Mouse (Mus musculus) lung, embryonic 14.5 days (tissue): ENCODE data around the gene Pnmal1. TPM values are rescaled to one million over a fixed set of nuclear protein-coding genes. Genes with fewer than 3 reads are reported as not detected.

Source experiments
- ATAC-seq: fragments of 200-750 bp; cut with Nextera tagmentation; 2 replicates; pipeline ENCODE4 v1.8.0; 2017; ENCODE audit warnings: mild to moderate bottlenecking, moderate TSS enrichment, moderate library complexity; ENCODE audit not compliant: insufficient read depth
- DNase-seq: peaks from one replicate; pipeline ENCODE4 v3.0.0-alpha.2; 2015
- H3K27ac ChIP-seq: fragments of 300-500 bp; sonication (generic); 2 replicates; pipeline ENCODE4 v1.5.1; 2014; ENCODE audit warnings: low read depth, mild to moderate bottlenecking, moderate library complexity
- H3K27me3 ChIP-seq: fragments of 300-500 bp; sonication (generic); 2 replicates; pipeline ENCODE4 v1.6.1; 2014; ENCODE audit warnings: low read length, control low read depth; ENCODE audit not compliant: insufficient read depth
- H3K36me3 ChIP-seq: fragments of 300-500 bp; sonication (generic); 2 replicates; pipeline ENCODE4 v1.6.1; 2014; ENCODE audit warnings: control low read depth; ENCODE audit not compliant: insufficient read depth
- H3K4me1 ChIP-seq: fragments of 300-500 bp; sonication (generic); 2 replicates; pipeline ENCODE4 v1.6.1; 2014; ENCODE audit warnings: antibody characterized with exemption, control low read depth; ENCODE audit not compliant: insufficient read depth
- H3K4me2 ChIP-seq: fragments of 300-500 bp; sonication (generic); 2 replicates; pipeline ENCODE4 v1.6.1; 2014; ENCODE audit warnings: mild to moderate bottlenecking
- H3K4me3 ChIP-seq: fragments of 300-500 bp; sonication (generic); 2 replicates; pipeline ENCODE4 v1.5.1; 2014; ENCODE audit warnings: low read depth, low read length
- H3K9ac ChIP-seq: fragments of 300-500 bp; sonication (generic); 2 replicates; pipeline ENCODE4 v1.6.1; 2014
- H3K9me3 ChIP-seq: fragments of 300-500 bp; sonication (generic); 2 replicates; pipeline ENCODE4 v1.6.1; 2016; ENCODE audit warnings: low read depth, low read length, control low read depth
- CTCF ChIP-seq: IDR thresholded peaks from 2 replicates; pipeline ENCODE4 v1.5.1; 2016; ENCODE audit warnings: antibody characterized with exemption, low read depth
- WGBS: fragments of 180-500 bp; shearing (Covaris S2); extraction: QIAGEN DNeasy Blood & Tissue Kit; methylation state at CpG from one replicate; pipeline ENCODE4 v1.1.7; 2014; 5-methylcytosine and 5-hydroxymethylcytosine counted together
- polyA plus RNA-seq: library from polyadenylated mRNA; unstranded; fragments of >200 nt; fragmentation: Nextera tagmentation; extraction: Ambion mirVana; gene quantifications from 2 replicates; pipeline ENCODE4 v1.2.1, GENCODE M21; 2014

The Pnmal1 gene
- polyA plus RNA-seq, 1 experiment from 2014 or later, result 0.11 TPM

DNA sequence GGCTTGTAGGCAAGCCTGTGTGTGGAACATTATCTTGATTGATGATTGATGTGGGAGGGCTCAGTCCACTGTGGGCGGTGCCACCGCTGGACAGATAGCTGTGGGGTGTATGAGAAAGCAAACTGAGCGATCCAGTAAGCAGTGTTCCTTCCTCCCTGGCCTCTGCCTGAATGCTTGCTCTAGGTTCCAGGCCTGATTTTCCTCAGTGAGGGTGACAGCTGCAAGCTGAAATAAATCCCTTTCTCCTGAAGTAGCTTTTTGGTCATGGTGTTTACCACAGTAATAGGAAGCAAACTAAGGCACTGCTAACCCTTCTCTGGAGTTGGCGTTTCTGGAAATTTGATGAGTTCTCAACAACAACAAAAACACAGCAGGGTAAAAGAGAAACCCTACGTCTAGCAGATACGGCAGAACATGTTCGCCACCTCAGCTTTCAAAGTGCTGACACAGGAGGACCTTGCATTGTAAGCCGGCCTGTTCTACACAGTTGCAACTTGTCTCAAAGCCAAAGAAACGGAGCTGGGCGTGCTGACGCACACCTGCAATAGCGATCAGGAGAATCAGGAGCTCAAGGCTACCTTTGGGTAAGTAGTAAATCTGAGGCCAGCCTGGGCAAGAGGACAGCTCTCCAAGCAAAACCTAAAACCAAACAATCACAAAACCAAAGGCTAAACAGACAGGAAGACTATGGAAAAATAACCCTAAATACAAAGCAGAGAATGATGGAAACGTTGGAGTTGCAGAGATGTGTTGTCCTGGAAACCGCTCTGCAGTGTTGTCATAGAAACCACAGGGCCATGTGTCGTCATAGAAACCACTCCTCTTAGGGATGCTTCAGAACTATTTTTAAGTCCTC lies 2.8 kb upstream of the Pnmal1 start:
- no peaks in the 10 kb centered on the region for H3K4me1 ChIP-seq
- 66% methylated on average over 15 of the region's 15 CpGs for WGBS

DNA sequence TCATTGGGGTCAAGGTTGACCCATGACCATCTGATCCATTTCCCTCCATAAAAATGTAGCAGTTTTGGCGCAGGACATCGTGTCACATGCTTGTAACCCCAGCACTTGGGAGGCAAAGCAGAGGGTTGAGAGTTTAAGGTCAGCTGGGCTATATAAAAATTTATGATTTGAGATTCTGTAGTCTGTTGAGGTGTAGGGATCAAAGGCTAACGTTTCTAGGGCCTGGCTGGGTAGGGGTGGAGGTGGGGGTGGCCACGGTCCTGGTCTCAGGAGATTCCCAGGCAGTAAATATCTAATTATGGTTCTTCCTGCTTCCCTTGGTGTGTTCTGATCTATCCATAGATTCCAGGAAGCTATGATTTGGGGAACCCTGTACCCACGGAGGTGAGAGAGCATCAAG lies 2.2 kb downstream of the Pnmal1 start:
- Histone ChIP-seq H3K4me2 (no peak overlapping the region), H3K36me3 (no peaks in the 10 kb centered on the region), H3K27me3 (0 out of 2 replicates have a peak, but pooled peaks cover 6% of the 10 kb centered on the region), H3K4me3 (no peak overlapping the region), H3K4me1 (no peaks in the 10 kb centered on the region), H3K27ac (no peak overlapping the region), H3K9me3 (no peaks in the 10 kb centered on the region), H3K9ac (no peak overlapping the region)
- WGBS, result 67% methylated on average over 5 of the region's 5 CpGs
- no peak for TF ChIP-seq CTCF
- ATAC-seq (no peak), DNase-seq (no peak)

More for the DNA sequence above, 2.8 kb upstream of the Pnmal1 start:
- Histone ChIP-seq H3K9ac (no peak overlapping the region), H3K4me2 (no peak overlapping the region), H3K27me3 (0 out of 2 replicates have a peak, but pooled peaks cover 6% of the 10 kb centered on the region), H3K9me3 (no peaks in the 10 kb centered on the region), H3K36me3 (no peaks in the 10 kb centered on the region), H3K27ac (no peak overlapping the region), H3K4me3 (no peak overlapping the region)
- no peak for DNase-seq
- no peak for ATAC-seq
- TF ChIP-seq CTCF, result no peak

DNA sequence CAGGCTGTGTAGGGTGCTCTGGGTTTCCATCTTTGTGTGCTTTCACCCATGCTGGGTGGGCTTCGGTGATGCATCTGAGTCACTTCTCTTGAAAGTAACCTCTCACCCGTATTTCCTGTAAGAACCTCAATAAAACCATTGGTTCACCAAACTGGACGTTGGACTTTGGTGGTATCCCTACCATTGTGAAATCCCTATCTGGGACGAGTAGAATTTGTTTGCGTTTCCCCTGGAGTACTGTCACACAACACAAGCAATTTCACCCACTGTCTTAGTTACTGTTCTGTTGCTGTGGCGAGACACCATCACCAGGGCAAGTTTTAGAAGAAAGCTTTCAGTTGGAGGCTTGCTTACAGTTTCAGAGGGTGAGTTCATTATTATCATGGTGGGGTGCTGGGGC lies 8.9 kb downstream of the Pnmal1 start:
- DNase-seq (no peak), ATAC-seq (no peak)
- H3K9me3 ChIP-seq, result no peaks in the 10 kb centered on the region
- no peaks in the 10 kb centered on the region for H3K27me3 ChIP-seq
- no peak overlapping the region for H3K27ac ChIP-seq
- H3K9ac ChIP-seq, result no peak overlapping the region
- no peak for TF ChIP-seq CTCF
- 78% methylated on average over 6 of the region's 6 CpGs for WGBS
- H3K4me2 ChIP-seq, result no peak overlapping the region
- H3K4me3 ChIP-seq, result no peak overlapping the region
- no peaks in the 10 kb centered on the region for H3K4me1 ChIP-seq
- no peaks in the 10 kb centered on the region for H3K36me3 ChIP-seq

DNA sequence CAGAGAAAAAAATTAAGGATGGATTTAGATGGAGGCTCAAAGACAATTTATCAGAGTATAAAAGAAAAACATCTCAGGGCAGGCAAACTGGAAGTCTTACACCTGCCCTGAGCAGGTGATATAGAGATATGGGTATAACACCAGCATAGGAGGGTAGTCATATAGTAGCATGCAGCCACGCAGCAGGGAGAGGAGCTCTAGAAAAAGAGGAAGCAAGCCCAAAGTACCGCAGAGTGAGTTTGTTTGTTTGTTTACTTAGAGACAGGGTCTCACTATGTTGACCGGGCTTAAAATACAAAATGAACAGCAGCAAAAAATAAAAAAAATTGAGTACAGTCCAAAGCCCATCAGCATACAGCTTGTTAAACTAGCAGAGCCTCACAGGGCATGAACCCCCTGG lies 11.7 kb downstream of the Pnmal1 start:
- no peaks in the 10 kb centered on the region for H3K36me3 ChIP-seq
- no peak for TF ChIP-seq CTCF
- H3K4me3 ChIP-seq, result no peak overlapping the region
- no peak overlapping the region for H3K9ac ChIP-seq
- H3K9me3 ChIP-seq, result no peaks in the 10 kb centered on the region
- no peak overlapping the region for H3K4me2 ChIP-seq
- 57% methylated on average over 3 of the region's 3 CpGs for WGBS
- ATAC-seq (no peak), DNase-seq (no peak)
- no peaks in the 10 kb centered on the region for H3K27me3 ChIP-seq
- no peaks in the 10 kb centered on the region for H3K4me1 ChIP-seq
- H3K27ac ChIP-seq, result no peak overlapping the region

DNA sequence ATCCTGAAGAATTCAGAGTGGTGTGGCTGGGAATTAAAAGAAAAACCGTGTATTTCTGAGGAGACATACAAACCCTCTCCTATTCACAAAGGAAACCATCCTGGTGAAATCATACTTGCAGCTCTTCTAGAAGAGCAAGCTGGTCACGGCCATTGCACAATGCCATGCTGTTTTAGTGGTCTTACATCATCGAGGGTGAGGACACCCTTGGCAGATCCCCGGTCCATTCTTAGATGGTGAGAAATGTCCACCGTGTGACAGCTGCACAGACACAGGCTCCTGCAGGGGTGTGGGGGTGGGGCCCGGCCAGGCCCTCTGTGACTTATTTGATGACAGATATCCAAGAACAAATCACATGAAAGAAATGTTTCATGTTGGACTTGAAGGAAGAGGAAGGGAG lies 14.5 kb downstream of the Pnmal1 start:
- Histone ChIP-seq H3K4me2 (no peak overlapping the region), H3K9me3 (no peaks in the 10 kb centered on the region), H3K27ac (no peak overlapping the region), H3K36me3 (no peaks in the 10 kb centered on the region), H3K9ac (no peak overlapping the region), H3K4me1 (no peaks in the 10 kb centered on the region), H3K27me3 (no peaks in the 10 kb centered on the region), H3K4me3 (no peak overlapping the region)
- ATAC-seq (peak; percentile 83), DNase-seq (peak; percentile 73)
- 38% methylated on average over 6 of the region's 6 CpGs for WGBS
- no peak for TF ChIP-seq CTCF

DNA sequence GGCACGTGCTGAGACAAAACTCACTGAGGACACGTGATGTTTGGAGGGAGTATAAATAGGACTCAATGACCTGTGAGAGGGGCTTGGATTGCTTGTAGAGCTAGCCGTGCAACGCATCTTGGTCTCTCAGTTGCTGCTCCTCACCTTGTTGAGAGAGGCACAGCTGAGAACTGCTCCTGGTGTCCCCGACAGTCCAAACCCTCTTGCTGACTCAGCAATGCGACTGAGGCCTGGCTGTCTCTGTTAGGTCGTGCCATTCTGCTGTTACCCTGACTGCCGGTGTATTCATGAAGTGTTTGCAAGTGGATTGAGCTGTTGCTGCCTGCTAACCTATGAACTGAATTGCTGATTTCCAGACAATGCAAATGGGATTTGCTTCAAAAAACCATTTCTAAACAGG lies 16.8 kb downstream of the Pnmal1 start:
- TF ChIP-seq CTCF, result no peak
- H3K4me3 ChIP-seq, result no peak overlapping the region
- no peak overlapping the region for H3K4me2 ChIP-seq
- no peaks in the 10 kb centered on the region for H3K27me3 ChIP-seq
- ATAC-seq (no peak), DNase-seq (no peak)
- no peak overlapping the region; the same call in 1 of the 2 replicates for H3K9ac ChIP-seq
- H3K27ac ChIP-seq, result no peak overlapping the region
- no peaks in the 10 kb centered on the region for H3K4me1 ChIP-seq
- WGBS, result 47% methylated on average over 8 of the region's 8 CpGs
- no peaks in the 10 kb centered on the region for H3K36me3 ChIP-seq
- H3K9me3 ChIP-seq, result no peaks in the 10 kb centered on the region

DNA sequence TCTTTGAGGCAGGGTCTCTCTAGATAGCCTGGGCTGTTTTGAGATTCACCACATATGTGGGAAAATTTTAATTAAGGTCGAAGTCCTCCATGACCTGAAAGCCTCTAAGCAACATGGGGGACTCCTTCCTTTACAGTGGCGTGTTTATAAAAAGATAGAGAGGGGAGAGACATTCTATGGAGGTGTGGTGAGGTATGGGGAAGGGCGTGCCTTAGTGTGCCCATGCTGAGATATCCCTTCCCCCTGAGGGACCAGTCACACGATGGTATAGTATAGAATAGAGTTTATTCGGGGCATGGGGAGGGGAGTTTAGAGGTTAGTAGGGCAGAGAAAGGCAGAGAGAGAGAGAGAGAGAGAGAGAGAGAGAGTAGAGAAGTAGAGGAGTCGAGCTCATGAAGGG lies 18.7 kb downstream of the Pnmal1 start:
- H3K9me3 ChIP-seq, result no peaks in the 10 kb centered on the region
- no peak overlapping the region for H3K27ac ChIP-seq
- no peaks in the 10 kb centered on the region for H3K27me3 ChIP-seq
- H3K4me1 ChIP-seq, result peaks cover 3% of the 10 kb centered on the region; the same call in 1 of the 2 replicates
- DNase-seq (no peak), ATAC-seq (no peak)
- no peak for TF ChIP-seq CTCF
- no peak overlapping the region for H3K4me3 ChIP-seq
- no peak overlapping the region for H3K9ac ChIP-seq
- no peak overlapping the region for H3K4me2 ChIP-seq
- H3K36me3 ChIP-seq, result no peaks in the 10 kb centered on the region
- WGBS, result 66% methylated on average over 6 of the region's 6 CpGs
